Mouse (Mus musculus) limb, embryonic 14.5 days (tissue): ENCODE data around the gene Cfap20. TPM values are rescaled to one million over a fixed set of nuclear protein-coding genes. Genes with fewer than 3 reads are reported as not detected.
A peak's percentile ranks its signal among the peaks of the same experiment; 100 is the strongest.

Source experiments
- ATAC-seq: fragments of 200-750 bp; cut with Nextera tagmentation; 2 replicates; pipeline ENCODE4 v1.8.0; 2017; ENCODE audit warnings: low read depth, moderate number of reproducible peaks, moderate TSS enrichment; ENCODE audit not compliant: low FRiP score
- DNase-seq: peaks from one replicate; pipeline ENCODE4 v3.0.0-alpha.2; 2015; ENCODE audit warnings: low spot score
- H3K27ac ChIP-seq: fragments of 300-500 bp; sonication (generic); replicated peaks from 2 replicates; pipeline ENCODE4 v1.5.1; 2014; ENCODE audit warnings: low read depth, mild to moderate bottlenecking, low read length, moderate library complexity, mixed read lengths
- H3K27me3 ChIP-seq: fragments of 300-500 bp; sonication (generic); 2 replicates; pipeline ENCODE4 v1.6.1; 2014; ENCODE audit warnings: low read length, mixed read lengths; ENCODE audit not compliant: control insufficient read depth, insufficient read depth
- H3K36me3 ChIP-seq: fragments of 300-500 bp; sonication (generic); 2 replicates; pipeline ENCODE4 v1.6.1; 2014; ENCODE audit warnings: mild to moderate bottlenecking, low read length, moderate library complexity, mixed read lengths; ENCODE audit not compliant: control insufficient read depth, insufficient read depth
- H3K4me1 ChIP-seq: fragments of 300-500 bp; sonication (generic); 2 replicates; pipeline ENCODE4 v1.6.1; 2014; ENCODE audit warnings: antibody characterized with exemption, low read length, mixed read lengths; ENCODE audit not compliant: control insufficient read depth, insufficient read depth
- H3K4me2 ChIP-seq: fragments of 300-500 bp; sonication (generic); replicated peaks from 2 replicates; pipeline ENCODE4 v1.6.1; 2014; ENCODE audit warnings: low read depth, mild to moderate bottlenecking, low read length, moderate library complexity; ENCODE audit not compliant: severe bottlenecking
- H3K4me3 ChIP-seq: fragments of 300-500 bp; sonication (generic); replicated peaks from 2 replicates; pipeline ENCODE4 v1.5.1; 2014; ENCODE audit warnings: low read length
- H3K9ac ChIP-seq: fragments of 300-500 bp; sonication (generic); 2 replicates; pipeline ENCODE4 v1.6.1; 2014; ENCODE audit warnings: mild to moderate bottlenecking, low read depth, low read length, moderate library complexity; ENCODE audit not compliant: severe bottlenecking
- H3K9me3 ChIP-seq: fragments of 300-500 bp; sonication (generic); 2 replicates; pipeline ENCODE4 v1.6.1; 2016; ENCODE audit warnings: low read length; ENCODE audit not compliant: control insufficient read depth
- POLR2A ChIP-seq: fragments of 200-500 bp; IDR thresholded peaks from 2 replicates; pipeline ENCODE4 v1.8.0; 2012; ENCODE audit warnings: inconsistent platforms, mild to moderate bottlenecking, moderate library complexity, borderline replicate concordance; ENCODE audit not compliant: insufficient read depth, insufficient read length; ENCODE audit errors: extremely low read depth
- WGBS: fragments of 180-500 bp; shearing (Covaris S2); extraction: QIAGEN DNeasy Blood & Tissue Kit; methylation state at CpG from one replicate; pipeline ENCODE4 v1.1.7; 2014; 5-methylcytosine and 5-hydroxymethylcytosine counted together
- polyA plus RNA-seq, 2 experiments: library from polyadenylated mRNA; depleted of rRNA in 1 of 2; stranded (reverse) in 1 of 2; unstranded in 1 of 2; fragments of >200 nt; fragmentation: Nextera tagmentation in 1 of 2; extraction: Ambion mirVana in 1 of 2; gene quantifications; 2 replicates each; pipeline versions ENCODE4 v1.2.1 to v1.2.3; 2012 to 2014

The Cfap20 gene
- polyA plus RNA-seq, 2 experiments, result 158 to 161 TPM

GRCm38 (mm10) chr8:95439421-95439820 lies 4.8 kb upstream of the Cfap20 start:
- H3K27me3 ChIP-seq, result no peaks in the 10 kb centered on the region
- no peak for TF ChIP-seq POLR2A
- DNase-seq (no peak), ATAC-seq (no peak)
- no peak overlapping the region for H3K4me3 ChIP-seq
- H3K9me3 ChIP-seq, result no peaks in the 10 kb centered on the region
- H3K27ac ChIP-seq, result no peak overlapping the region
- no peaks in the 10 kb centered on the region for H3K4me1 ChIP-seq
- H3K36me3 ChIP-seq, result no peaks in the 10 kb centered on the region
- WGBS, result 90% methylated on average over 2 of the region's 2 CpGs
- no peak overlapping the region for H3K4me2 ChIP-seq
- H3K9ac ChIP-seq, result no peak overlapping the region

DNA sequence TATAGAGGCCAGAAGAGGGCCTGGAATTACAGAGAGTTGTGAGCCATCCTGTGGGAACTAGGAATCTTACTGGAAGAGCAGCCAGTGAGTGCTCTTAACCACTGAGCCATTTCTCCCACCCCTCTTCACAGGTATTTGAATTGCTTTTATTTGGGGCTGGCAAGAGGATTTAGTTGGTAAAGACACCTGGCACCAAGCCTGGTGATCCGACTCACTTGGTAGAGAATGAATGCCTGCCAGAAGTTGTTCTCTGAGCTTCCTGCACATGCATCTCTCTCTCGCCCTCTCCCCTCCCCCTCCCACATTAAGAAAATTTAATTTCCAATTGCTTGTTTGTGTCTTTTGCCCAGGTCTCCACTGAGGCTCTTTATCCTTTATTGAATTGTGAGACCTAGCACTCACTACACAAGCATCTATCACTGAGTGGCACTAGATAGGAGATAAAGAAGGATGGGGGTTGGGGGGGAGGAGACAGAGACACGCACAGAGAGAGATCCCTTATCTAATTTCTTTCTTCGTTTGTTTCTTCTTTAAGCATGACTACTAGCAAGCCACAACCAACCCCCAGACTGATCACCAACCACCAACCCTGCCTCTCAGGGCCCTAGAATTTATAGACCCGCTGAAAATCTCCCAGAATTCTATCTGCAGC lies 2.8 kb upstream of the Cfap20 start:
- H3K4me1 ChIP-seq, result peaks cover 16% of the 10 kb centered on the region
- no peak overlapping the region for H3K27ac ChIP-seq
- H3K9ac ChIP-seq, result no peak overlapping the region
- H3K4me2 ChIP-seq, result no peak overlapping the region
- H3K4me3 ChIP-seq, result no peak overlapping the region
- no peaks in the 10 kb centered on the region for H3K36me3 ChIP-seq
- H3K9me3 ChIP-seq, result no peaks in the 10 kb centered on the region
- TF ChIP-seq POLR2A, result no peak
- DNase-seq (no peak), ATAC-seq (no peak)
- H3K27me3 ChIP-seq, result no peaks in the 10 kb centered on the region
- WGBS, result 53% methylated on average over 5 of the region's 5 CpGs

DNA sequence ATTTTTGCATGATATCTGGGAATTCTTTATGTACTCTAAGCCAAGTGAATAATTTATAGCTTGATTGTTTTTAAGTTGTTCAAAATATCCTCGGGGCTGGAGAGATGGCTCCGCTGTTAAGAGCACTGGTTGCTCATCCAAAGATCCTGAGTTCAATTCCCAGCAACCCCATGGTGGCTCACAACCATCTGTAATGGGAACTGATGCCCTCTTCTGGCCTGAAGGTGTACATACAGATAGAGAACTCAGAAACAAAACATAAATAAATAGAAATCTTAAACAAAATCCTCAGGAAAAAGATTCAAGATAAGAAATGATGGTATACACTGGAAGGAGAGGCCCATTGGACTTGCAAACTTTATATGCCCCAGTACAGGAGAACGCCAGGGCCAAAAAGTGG lies 1.3 kb upstream of the Cfap20 start:
- ATAC-seq (no peak), DNase-seq (no peak)
- H3K36me3 ChIP-seq, result no peaks in the 10 kb centered on the region
- 94% methylated on average over 3 of the region's 3 CpGs for WGBS
- H3K27ac ChIP-seq, result no peak overlapping the region
- H3K4me3 ChIP-seq, result no peak overlapping the region
- TF ChIP-seq POLR2A, result no peak
- H3K4me1 ChIP-seq, result peaks cover 17% of the 10 kb centered on the region
- H3K9ac ChIP-seq, result no peak overlapping the region
- H3K9me3 ChIP-seq, result no peaks in the 10 kb centered on the region
- no peaks in the 10 kb centered on the region for H3K27me3 ChIP-seq
- no peak overlapping the region for H3K4me2 ChIP-seq

DNA sequence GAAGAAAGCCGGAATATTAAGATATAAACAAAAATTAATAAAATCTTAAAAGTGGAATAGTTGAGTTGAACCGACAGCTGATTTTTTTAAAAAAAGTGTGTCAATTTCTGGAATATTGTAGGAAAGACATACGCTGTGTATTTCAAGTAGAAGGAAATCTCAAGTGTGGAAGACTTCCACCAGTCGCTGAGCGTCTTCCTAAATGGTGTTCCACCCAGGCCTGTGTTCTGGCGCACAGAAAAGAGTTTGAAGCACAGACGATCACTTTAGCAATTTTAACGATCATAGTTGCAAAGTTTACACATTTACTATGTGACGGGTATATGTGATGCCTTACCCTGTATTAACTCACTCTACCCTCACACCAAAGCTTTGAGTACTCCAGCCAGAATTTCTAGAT lies 802 bp upstream of the Cfap20 start:
- Histone ChIP-seq H3K9ac (no peak overlapping the region), H3K4me2 (peak overlapping the region; percentile 83; the same call in 1 of the 2 replicates), H3K27ac (no peak overlapping the region; the same call in 1 of the 2 replicates), H3K36me3 (no peaks in the 10 kb centered on the region), H3K4me1 (peaks cover 17% of the 10 kb centered on the region), H3K27me3 (no peaks in the 10 kb centered on the region), H3K4me3 (peak overlapping the region; percentile 63; the same call in 1 of the 2 replicates), H3K9me3 (no peaks in the 10 kb centered on the region)
- no peak for ATAC-seq
- no peak for TF ChIP-seq POLR2A
- DNase-seq, result no peak
- 89% methylated on average over 9 of the region's 9 CpGs for WGBS

- H3K4me2 ChIP-seq, result peak overlapping the region; percentile 83
- DNase-seq (peak; percentile 40), ATAC-seq (peak; percentile 44)
- no peak for TF ChIP-seq POLR2A
- peaks cover 26% of the 10 kb centered on the region for H3K4me1 ChIP-seq
- H3K36me3 ChIP-seq, result no peaks in the 10 kb centered on the region
- H3K27ac ChIP-seq, result peak overlapping the region; percentile 81
- H3K4me3 ChIP-seq, result peak overlapping the region; percentile 63
- 1% methylated on average over 20 of the region's 25 CpGs for WGBS
- H3K9me3 ChIP-seq, result no peaks in the 10 kb centered on the region
- H3K9ac ChIP-seq, result peak overlapping the region; percentile 86
- no peaks in the 10 kb centered on the region for H3K27me3 ChIP-seq
Observed at GRCm38 (mm10) chr8:95434233-95434632, 436 bp downstream of the Cfap20 start.
